Mouse (Mus musculus): ENCODE data around the gene Uhrf1. TPM values are rescaled to one million over a fixed set of nuclear protein-coding genes. Genes with fewer than 3 reads are reported as not detected.

Uhrf1 gene
- polyA plus RNA-seq, 1 experiment from 2014 or later, result 147 TPM

GRCm38 (mm10) chr17:56269153-56269630 is 33.9 kb upstream of the Uhrf1 start:
- no peaks in the 10 kb centered on the region for H3K9me3 ChIP-seq (ENCODE audit: low read depth, low read length)
- no peaks in the 10 kb centered on the region for H3K27me3 ChIP-seq (ENCODE audit: insufficient read depth, low read length)
- WGBS, result 16% methylated on average over 12 of the region's 12 CpGs
- H3K4me3 ChIP-seq (ENCODE audit: low read depth, low read length), result peak overlapping the region; percentile 39
- DNase-seq (peak; percentile 92), ATAC-seq (ENCODE audit: insufficient read depth) (peak; percentile 85)
- H3K9ac ChIP-seq, result peak overlapping the region; percentile 43
- H3K4me1 ChIP-seq (ENCODE audit: insufficient read depth), result no peaks in the 10 kb centered on the region; the same call in 1 of the 2 replicates
- peak overlapping the region; percentile 78 for H3K27ac ChIP-seq (ENCODE audit: low read depth)
- H3K4me2 ChIP-seq, result peak overlapping the region; percentile 69
- peaks cover 43% of the 10 kb centered on the region for H3K36me3 ChIP-seq (ENCODE audit: insufficient read depth)
- no peak for TF ChIP-seq CTCF (IDR thresholded peaks at IDR 0.05; ENCODE audit: low read depth)

- ATAC-seq (ENCODE audit: insufficient read depth) (peak; percentile 18; the same call in 1 of the 2 replicates), DNase-seq (no peak)
- H3K4me2 ChIP-seq, result peak overlapping the region; percentile 69
- 73% methylated on average over 3 of the region's 3 CpGs for WGBS
- no peaks in the 10 kb centered on the region for H3K27me3 ChIP-seq (ENCODE audit: insufficient read depth, low read length)
- H3K36me3 ChIP-seq (ENCODE audit: insufficient read depth), result peaks cover 40% of the 10 kb centered on the region
- no peak for TF ChIP-seq CTCF (IDR thresholded peaks at IDR 0.05; ENCODE audit: low read depth)
- no peaks in the 10 kb centered on the region; the same call in 1 of the 2 replicates for H3K4me1 ChIP-seq (ENCODE audit: insufficient read depth)
- no peak overlapping the region for H3K9ac ChIP-seq
- H3K4me3 ChIP-seq (ENCODE audit: low read depth, low read length), result peak overlapping the region; percentile 39
- no peaks in the 10 kb centered on the region for H3K9me3 ChIP-seq (ENCODE audit: low read depth, low read length)
- H3K27ac ChIP-seq (ENCODE audit: low read depth), result no peak overlapping the region
Observed at GRCm38 (mm10) chr17:56269741-56270140, 33.4 kb upstream of the Uhrf1 start.

GRCm38 (mm10) chr17:56271609-56272253 is 31.4 kb upstream of the Uhrf1 start:
- Histone ChIP-seq H3K4me2 (no peak overlapping the region), H3K36me3 (ENCODE audit: insufficient read depth) (peaks cover 40% of the 10 kb centered on the region), H3K27me3 (ENCODE audit: insufficient read depth, low read length) (no peaks in the 10 kb centered on the region), H3K4me1 (ENCODE audit: insufficient read depth) (no peaks in the 10 kb centered on the region; the same call in 1 of the 2 replicates), H3K9me3 (ENCODE audit: low read depth, low read length) (no peaks in the 10 kb centered on the region), H3K4me3 (ENCODE audit: low read depth, low read length) (no peak overlapping the region), H3K27ac (ENCODE audit: low read depth) (no peak overlapping the region), H3K9ac (no peak overlapping the region)
- TF ChIP-seq CTCF (IDR thresholded peaks at IDR 0.05; ENCODE audit: low read depth), result no peak
- ATAC-seq (ENCODE audit: insufficient read depth), result no peak
- WGBS, result 79% methylated on average over 12 of the region's 12 CpGs
- DNase-seq, result no peak

- H3K9ac ChIP-seq, result peak overlapping the region; percentile 20
- no peak for TF ChIP-seq CTCF (IDR thresholded peaks at IDR 0.05; ENCODE audit: low read depth)
- H3K4me2 ChIP-seq, result no peak overlapping the region
- peaks cover 3% of the 10 kb centered on the region for H3K4me1 ChIP-seq (ENCODE audit: insufficient read depth)
- peaks cover 40% of the 10 kb centered on the region for H3K36me3 ChIP-seq (ENCODE audit: insufficient read depth)
- DNase-seq (peak; percentile 28), ATAC-seq (ENCODE audit: insufficient read depth) (no peak)
- WGBS, result 68% methylated on average over 3 of the region's 3 CpGs
- H3K4me3 ChIP-seq (ENCODE audit: low read depth, low read length), result no peak overlapping the region
- no peaks in the 10 kb centered on the region for H3K27me3 ChIP-seq (ENCODE audit: insufficient read depth, low read length)
- no peaks in the 10 kb centered on the region for H3K9me3 ChIP-seq (ENCODE audit: low read depth, low read length)
- H3K27ac ChIP-seq (ENCODE audit: low read depth), result no peak overlapping the region
Observed at GRCm38 (mm10) chr17:56272644-56273043, 30.5 kb upstream of the Uhrf1 start.

- peaks cover 43% of the 10 kb centered on the region for H3K36me3 ChIP-seq (ENCODE audit: insufficient read depth)
- no peaks in the 10 kb centered on the region for H3K9me3 ChIP-seq (ENCODE audit: low read depth, low read length)
- peaks cover 8% of the 10 kb centered on the region for H3K4me1 ChIP-seq (ENCODE audit: insufficient read depth)
- no peak for TF ChIP-seq CTCF (IDR thresholded peaks at IDR 0.05; ENCODE audit: low read depth)
- no peak overlapping the region for H3K27ac ChIP-seq (ENCODE audit: low read depth)
- H3K9ac ChIP-seq, result no peak overlapping the region
- H3K4me2 ChIP-seq, result no peak overlapping the region
- 79% methylated on average over 7 of the region's 7 CpGs for WGBS
- ATAC-seq (ENCODE audit: insufficient read depth) (no peak), DNase-seq (no peak)
- H3K4me3 ChIP-seq (ENCODE audit: low read depth, low read length), result no peak overlapping the region
- H3K27me3 ChIP-seq (ENCODE audit: insufficient read depth, low read length), result no peaks in the 10 kb centered on the region
Observed at GRCm38 (mm10) chr17:56273482-56273881, 29.6 kb upstream of the Uhrf1 start.

GRCm38 (mm10) chr17:56273986-56274385 is 29.1 kb upstream of the Uhrf1 start:
- DNase-seq (no peak), ATAC-seq (ENCODE audit: insufficient read depth) (no peak)
- Histone ChIP-seq H3K27me3 (ENCODE audit: insufficient read depth, low read length) (no peaks in the 10 kb centered on the region), H3K4me1 (ENCODE audit: insufficient read depth) (peaks cover 8% of the 10 kb centered on the region), H3K4me2 (no peak overlapping the region), H3K27ac (ENCODE audit: low read depth) (no peak overlapping the region), H3K9me3 (ENCODE audit: low read depth, low read length) (no peaks in the 10 kb centered on the region), H3K4me3 (ENCODE audit: low read depth, low read length) (no peak overlapping the region), H3K9ac (no peak overlapping the region), H3K36me3 (ENCODE audit: insufficient read depth) (peaks cover 48% of the 10 kb centered on the region)
- no peak for TF ChIP-seq CTCF (IDR thresholded peaks at IDR 0.05; ENCODE audit: low read depth)
- 82% methylated on average over 5 of the region's 5 CpGs for WGBS

- no peaks in the 10 kb centered on the region for H3K27me3 ChIP-seq (ENCODE audit: insufficient read depth, low read length)
- peak overlapping the region; percentile 67 for H3K9ac ChIP-seq
- WGBS, result 24% methylated on average over 5 of the region's 5 CpGs
- no peak for TF ChIP-seq CTCF (IDR thresholded peaks at IDR 0.05; ENCODE audit: low read depth)
- H3K4me3 ChIP-seq (ENCODE audit: low read depth, low read length), result peak overlapping the region; percentile 49
- ATAC-seq (ENCODE audit: insufficient read depth) (peak; percentile 19), DNase-seq (peak; percentile 29)
- H3K9me3 ChIP-seq (ENCODE audit: low read depth, low read length), result no peaks in the 10 kb centered on the region
- H3K36me3 ChIP-seq (ENCODE audit: insufficient read depth), result peaks cover 52% of the 10 kb centered on the region
- H3K27ac ChIP-seq (ENCODE audit: low read depth), result peak overlapping the region; percentile 93
- peak overlapping the region; percentile 65 for H3K4me2 ChIP-seq
- peaks cover 8% of the 10 kb centered on the region for H3K4me1 ChIP-seq (ENCODE audit: insufficient read depth)
Observed at GRCm38 (mm10) chr17:56275842-56276480, 27.2 kb upstream of the Uhrf1 start.

Data from lung, embryonic 14.5 days (tissue).